Mouse (Mus musculus) lung, postnatal 0 days (tissue): Measurements from ENCODE around the gene Slc25a19. TPM values are rescaled to one million over a fixed set of nuclear protein-coding genes. Genes with fewer than 3 reads are reported as not detected.
A peak's percentile ranks its signal among the peaks of the same experiment; 100 is the strongest.

ENCODE experiments used
- ATAC-seq: fragments of 200-750 bp; cut with Nextera tagmentation; 2 replicates; pipeline ENCODE4 v1.8.0; 2017; ENCODE audit warnings: moderate library complexity
- DNase-seq: peaks from one replicate; pipeline ENCODE4 v3.0.0-alpha.2; 2016; ENCODE audit warnings: low spot score
- H3K27ac ChIP-seq: fragments of 300-500 bp; sonication (generic); 2 replicates; pipeline ENCODE4 v1.5.1; 2014; ENCODE audit warnings: antibody characterized with exemption, mild to moderate bottlenecking, low read length, mixed read lengths
- H3K27me3 ChIP-seq: fragments of 300-500 bp; sonication (generic); replicated peaks from 2 replicates; pipeline ENCODE4 v1.6.1; 2014; ENCODE audit warnings: low read length, mixed read lengths; ENCODE audit not compliant: insufficient read depth
- H3K36me3 ChIP-seq: fragments of 300-500 bp; sonication (generic); 2 replicates; pipeline ENCODE4 v1.6.1; 2014; ENCODE audit warnings: low read length, mixed read lengths; ENCODE audit not compliant: insufficient read depth
- H3K4me1 ChIP-seq: fragments of 300-500 bp; sonication (generic); 2 replicates; pipeline ENCODE4 v1.6.1; 2014; ENCODE audit warnings: antibody characterized with exemption, low read depth, low read length, mixed read lengths; ENCODE audit not compliant: insufficient read depth
- H3K4me2 ChIP-seq: fragments of 300-500 bp; sonication (generic); replicated peaks from 2 replicates; pipeline ENCODE4 v1.6.1; 2014; ENCODE audit warnings: low read depth, mild to moderate bottlenecking, low read length, moderate library complexity, mixed read lengths
- H3K4me3 ChIP-seq: fragments of 300-500 bp; sonication (generic); 2 replicates; pipeline ENCODE4 v1.5.1; 2014; ENCODE audit warnings: low read depth, low read length
- H3K9ac ChIP-seq: fragments of 300-500 bp; sonication (generic); replicated peaks from 2 replicates; pipeline ENCODE4 v1.6.1; 2014; ENCODE audit warnings: low read depth, mild to moderate bottlenecking
- H3K9me3 ChIP-seq: fragments of 300-500 bp; sonication (generic); 2 replicates; pipeline ENCODE4 v1.6.1; 2016; ENCODE audit warnings: low read length, mixed read lengths
- CTCF ChIP-seq: IDR thresholded peaks from 2 replicates; pipeline ENCODE4 v1.5.1; 2016; ENCODE audit warnings: antibody characterized with exemption, mild to moderate bottlenecking
- EP300 ChIP-seq: IDR thresholded peaks from 2 replicates; pipeline ENCODE4 v1.6.1; 2016; ENCODE audit warnings: antibody characterized with exemption, mild to moderate bottlenecking, control low read depth
- WGBS: fragments of 180-500 bp; shearing (Covaris S2); extraction: QIAGEN DNeasy Blood & Tissue Kit; methylation state at CpG from one replicate; pipeline ENCODE4 v1.1.7; 2014; 5-methylcytosine and 5-hydroxymethylcytosine counted together
- polyA plus RNA-seq: library from polyadenylated mRNA; unstranded; fragments of >200 nt; fragmentation: Nextera tagmentation; extraction: Ambion mirVana; gene quantifications from 2 replicates; pipeline ENCODE4 v1.2.1, GENCODE M21; 2015

Gene Slc25a19
- polyA plus RNA-seq, 1 experiment from 2014 or later = 18.9 TPM

DNA sequence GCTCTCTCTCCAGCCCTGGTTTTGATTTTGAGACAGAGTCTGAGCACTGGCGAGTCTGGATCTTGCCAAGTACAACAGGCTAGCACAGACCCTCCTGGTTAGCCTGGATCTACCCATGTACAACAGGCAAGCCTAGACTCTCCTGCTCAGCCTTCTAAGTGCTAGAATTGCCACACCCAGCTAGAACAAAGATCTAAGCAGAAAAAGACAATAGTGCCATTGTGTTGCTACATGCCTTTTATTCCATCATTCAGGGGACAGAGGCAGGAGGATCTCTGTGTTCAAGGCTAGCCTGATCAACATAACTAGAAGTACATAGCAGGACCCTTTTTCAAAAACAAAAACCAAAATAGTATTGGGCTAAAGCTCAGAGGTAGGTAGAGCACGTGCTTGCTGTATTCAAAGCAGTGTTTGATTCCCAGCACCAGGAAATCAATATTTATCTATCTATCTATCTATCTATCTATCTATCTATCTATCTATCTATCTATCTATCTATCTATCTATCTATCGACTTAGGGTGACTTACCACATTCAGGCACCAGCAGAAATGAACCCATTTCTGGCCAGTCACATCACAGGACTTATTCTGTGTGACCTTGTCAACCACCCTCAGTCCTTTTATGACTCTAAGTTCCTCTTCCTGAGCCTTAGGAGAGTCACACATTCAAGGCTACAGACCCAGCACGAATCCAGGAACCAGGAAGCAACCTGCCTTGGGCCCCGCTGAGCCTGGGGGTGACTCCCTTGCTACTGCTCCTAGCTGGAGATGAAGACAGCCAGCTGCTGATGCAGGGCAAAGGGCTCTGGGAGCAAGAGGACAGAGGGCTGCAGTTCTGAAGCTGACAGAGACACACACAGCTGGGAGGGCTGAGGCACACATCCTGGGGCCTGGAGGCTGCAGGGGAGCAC lies 10.7 kb upstream of the Slc25a19 start:
- no peaks in the 10 kb centered on the region for H3K9me3 ChIP-seq
- ATAC-seq = peak; percentile 70
- no peak overlapping the region for H3K27ac ChIP-seq
- H3K4me3 ChIP-seq = no peak overlapping the region
- H3K9ac ChIP-seq = no peak overlapping the region
- peak; percentile 68 for DNase-seq
- no peak overlapping the region for H3K4me2 ChIP-seq
- 54% methylated on average over 5 of the region's 5 CpGs for WGBS
- no peaks in the 10 kb centered on the region for H3K27me3 ChIP-seq
- no peaks in the 10 kb centered on the region for H3K4me1 ChIP-seq
- no peak for TF ChIP-seq EP300
- TF ChIP-seq CTCF = no peak
- no peaks in the 10 kb centered on the region for H3K36me3 ChIP-seq

- no peaks in the 10 kb centered on the region for H3K4me1 ChIP-seq
Measured at GRCm38 (mm10) chr11:115636960-115637359, 8.9 kb upstream of the Slc25a19 start.

DNA sequence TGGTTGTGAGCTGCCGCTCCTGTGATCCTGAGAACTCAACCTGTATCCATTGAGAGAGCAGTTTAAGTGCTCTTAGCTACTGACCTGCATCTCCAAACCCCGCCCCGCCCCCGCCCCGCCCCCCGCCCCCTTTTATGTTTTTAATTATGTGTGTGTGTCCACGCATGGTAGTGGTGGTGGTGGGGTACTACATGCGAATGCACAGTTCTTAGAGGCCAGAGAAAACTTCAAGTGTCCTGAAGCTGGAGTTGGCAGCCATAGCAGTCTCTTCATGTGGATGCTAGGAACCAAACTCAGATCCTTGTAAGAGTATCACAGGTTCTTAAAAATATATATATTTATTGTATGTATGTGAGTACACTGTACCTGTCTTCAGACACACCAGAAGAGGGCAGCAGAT lies 7.4 kb upstream of the Slc25a19 start:
- ATAC-seq = no peak
- H3K4me3 ChIP-seq = no peak overlapping the region
- no peak for DNase-seq
- H3K9ac ChIP-seq = no peak overlapping the region
- H3K27ac ChIP-seq = no peak overlapping the region
- no peak overlapping the region for H3K4me2 ChIP-seq
- 70% methylated on average over 8 of the region's 8 CpGs for WGBS
- no peaks in the 10 kb centered on the region for H3K4me1 ChIP-seq
- no peaks in the 10 kb centered on the region for H3K27me3 ChIP-seq
- H3K36me3 ChIP-seq = no peaks in the 10 kb centered on the region
- no peaks in the 10 kb centered on the region for H3K9me3 ChIP-seq
- TF ChIP-seq CTCF (no peak), EP300 (no peak)

More at GRCm38 (mm10) chr11:115636960-115637359, 8.9 kb upstream of the Slc25a19 start:
- DNase-seq (no peak), ATAC-seq (no peak)
- no peak overlapping the region for H3K9ac ChIP-seq
- no peak overlapping the region for H3K27ac ChIP-seq
- 66% methylated on average over 3 of the region's 3 CpGs for WGBS
- TF ChIP-seq EP300 = no peak
- no peak for TF ChIP-seq CTCF
- H3K4me3 ChIP-seq = no peak overlapping the region
- no peaks in the 10 kb centered on the region for H3K9me3 ChIP-seq
- H3K27me3 ChIP-seq = no peaks in the 10 kb centered on the region
- H3K36me3 ChIP-seq = no peaks in the 10 kb centered on the region
- H3K4me2 ChIP-seq = no peak overlapping the region

GRCm38 (mm10) chr11:115635041-115635440 lies 6.9 kb upstream of the Slc25a19 start:
- no peak overlapping the region for H3K4me2 ChIP-seq
- DNase-seq = no peak
- 82% methylated on average over 8 of the region's 8 CpGs for WGBS

DNA sequence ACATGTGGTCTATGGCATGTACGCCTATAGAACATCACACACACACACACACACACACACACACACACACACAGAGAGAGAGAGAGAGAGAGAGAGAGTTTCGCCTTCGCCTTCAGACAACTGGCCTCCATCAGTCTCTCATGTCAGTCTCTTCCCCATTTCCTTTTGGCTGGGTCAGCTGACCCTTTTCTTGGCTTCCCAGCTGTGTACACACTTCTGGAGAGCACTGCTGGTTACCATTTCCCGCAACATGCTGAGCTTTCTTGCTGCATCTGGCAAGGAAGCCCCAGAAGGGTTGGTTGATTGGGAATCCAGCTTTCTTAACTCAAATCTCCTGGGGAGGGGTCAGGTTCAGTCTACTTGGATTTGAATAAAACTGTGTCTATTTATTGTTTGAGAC lies 6.0 kb upstream of the Slc25a19 start:
- DNase-seq = peak; percentile 62
- WGBS = 58% methylated on average over 4 of the region's 4 CpGs
- Histone ChIP-seq H3K36me3 (no peaks in the 10 kb centered on the region), H3K4me1 (no peaks in the 10 kb centered on the region), H3K4me3 (no peak overlapping the region), H3K27me3 (no peaks in the 10 kb centered on the region), H3K4me2 (no peak overlapping the region), H3K27ac (no peak overlapping the region), H3K9ac (no peak overlapping the region), H3K9me3 (no peaks in the 10 kb centered on the region)
- ATAC-seq = peak; percentile 42
- TF ChIP-seq CTCF (no peak), EP300 (no peak)

More at GRCm38 (mm10) chr11:115635041-115635440, 6.9 kb upstream of the Slc25a19 start:
- Histone ChIP-seq H3K36me3 (no peaks in the 10 kb centered on the region), H3K27ac (no peak overlapping the region), H3K4me1 (no peaks in the 10 kb centered on the region), H3K4me3 (no peak overlapping the region), H3K9ac (no peak overlapping the region), H3K27me3 (no peaks in the 10 kb centered on the region), H3K9me3 (no peaks in the 10 kb centered on the region)
- no peak for TF ChIP-seq CTCF
- no peak for TF ChIP-seq EP300
- no peak for ATAC-seq

GRCm38 (mm10) chr11:115632862-115633261 lies 4.8 kb upstream of the Slc25a19 start:
- ATAC-seq = no peak
- DNase-seq = no peak

More at GRCm38 (mm10) chr11:115632862-115633261, 4.8 kb upstream of the Slc25a19 start:
- Histone ChIP-seq H3K27ac (no peak overlapping the region), H3K4me2 (no peak overlapping the region), H3K9ac (no peak overlapping the region), H3K4me1 (no peaks in the 10 kb centered on the region), H3K4me3 (no peak overlapping the region), H3K36me3 (no peaks in the 10 kb centered on the region), H3K9me3 (no peaks in the 10 kb centered on the region), H3K27me3 (no peaks in the 10 kb centered on the region)
- TF ChIP-seq EP300 = no peak
- no peak for TF ChIP-seq CTCF
- 80% methylated on average over 10 of the region's 10 CpGs for WGBS
